Mouse (Mus musculus): Measurements from ENCODE around the gene Smco4.
"Not testable (repeated sequence)": the region's sequence is repeated elsewhere in the genome, so short reads cannot be mapped to it uniquely, and the experiment has no call there.

The Smco4 gene

DNA sequence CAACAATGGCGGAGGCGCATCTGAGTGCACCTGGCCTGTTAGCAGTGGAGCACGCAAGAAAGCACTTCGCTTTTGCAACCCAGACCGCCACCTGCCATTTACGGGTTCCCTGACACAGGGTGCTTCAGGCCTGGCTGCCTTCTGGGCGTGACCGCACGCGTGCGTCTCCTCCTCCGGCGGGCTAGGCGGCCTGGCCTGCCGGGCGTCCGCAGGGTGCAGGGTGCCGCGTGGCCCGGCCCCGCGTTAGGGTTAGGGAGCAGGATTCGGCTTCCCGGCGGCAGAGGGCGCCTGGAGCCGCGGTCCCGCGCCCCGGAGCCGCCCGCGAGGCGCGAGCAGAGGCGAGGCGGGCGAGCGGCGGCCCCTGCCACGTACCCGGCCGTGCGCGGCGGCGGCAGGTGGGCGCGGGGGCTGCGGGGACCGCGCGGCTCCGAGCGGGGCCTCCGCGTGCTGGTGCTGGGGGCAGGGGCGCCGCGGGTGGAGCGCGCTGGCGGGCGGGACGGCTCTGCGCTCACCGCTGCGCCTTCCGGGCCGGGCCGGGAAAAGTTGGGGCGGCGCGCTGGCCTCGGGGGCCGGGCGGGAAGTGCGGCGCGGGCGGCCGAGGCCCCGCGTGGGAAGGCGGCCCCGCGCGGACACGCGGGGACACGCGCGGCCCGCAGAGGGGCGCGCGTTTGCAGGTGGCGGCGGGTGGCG is at the start of gene Smco4:
TSS of gene Smco4 (plus strand) at position 198 of the 690 bp plus-strand sequence.
- DNase-seq (ENCODE audit: low read depth, low spot score), result no peak

DNA sequence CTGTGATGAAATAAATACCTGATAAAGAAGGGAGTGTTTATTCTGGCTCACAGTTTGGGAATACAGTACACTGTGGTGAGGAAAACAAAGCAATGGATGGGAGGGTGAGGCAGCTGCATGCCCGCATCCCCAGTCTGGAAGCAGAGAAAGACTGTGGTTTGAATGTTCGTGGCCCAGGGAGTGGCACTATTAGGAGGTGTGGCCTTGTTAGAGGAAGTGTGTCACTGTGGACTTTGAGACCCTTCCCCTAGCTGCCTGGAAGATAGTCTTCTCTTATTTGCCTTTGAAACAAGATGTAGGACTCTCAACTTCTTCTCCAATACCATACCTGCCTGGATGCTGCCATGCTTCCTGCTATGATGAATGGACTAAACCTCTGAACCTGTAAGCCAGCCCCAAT is 45.8 kb upstream of the Smco4 start:
- no peak for DNase-seq (ENCODE audit: low read depth, low spot score)

DNA sequence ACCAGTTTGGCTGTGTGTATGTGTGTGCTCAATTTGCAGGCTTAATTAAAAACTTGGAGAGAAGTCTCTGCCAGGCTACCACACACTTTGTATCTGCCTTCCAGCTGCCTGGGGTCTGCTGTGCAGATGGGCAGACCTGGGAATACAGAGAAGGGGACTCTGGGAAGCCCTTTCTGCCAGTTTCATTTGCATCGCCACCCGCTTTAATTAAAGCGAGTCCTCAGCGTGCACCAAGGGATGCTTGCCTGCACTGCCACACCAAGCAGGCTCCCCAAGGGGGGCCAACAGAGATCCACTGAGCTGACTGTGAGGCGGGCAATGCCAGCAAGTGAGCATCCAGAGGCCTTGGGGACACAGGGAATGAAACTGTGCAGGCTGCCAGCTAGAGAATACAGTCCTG is 42.3 kb upstream of the Smco4 start:
- DNase-seq (ENCODE audit: low read depth, low spot score), result no peak

DNA sequence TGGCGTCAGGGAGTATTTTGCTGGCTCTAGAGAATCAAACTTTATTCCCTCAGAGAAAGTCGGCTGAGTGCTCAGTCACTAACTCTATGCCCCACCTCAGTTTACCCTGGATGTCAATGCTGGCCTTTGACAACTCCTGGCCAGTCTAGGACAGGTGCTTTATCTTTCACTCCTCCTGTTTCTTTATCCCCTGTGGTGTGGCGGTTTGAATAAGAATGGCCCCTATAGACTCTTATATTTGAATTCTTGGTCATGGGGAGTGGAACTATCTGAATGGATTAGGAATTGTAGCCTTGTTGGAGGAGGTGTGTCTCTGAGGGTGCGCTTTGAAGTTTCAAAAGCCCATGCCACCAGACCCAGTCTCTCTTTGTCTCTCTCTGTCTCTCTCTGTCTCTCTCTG is 21.0 kb upstream of the Smco4 start:
- DNase-seq (ENCODE audit: low read depth, low spot score), result no peak

DNA sequence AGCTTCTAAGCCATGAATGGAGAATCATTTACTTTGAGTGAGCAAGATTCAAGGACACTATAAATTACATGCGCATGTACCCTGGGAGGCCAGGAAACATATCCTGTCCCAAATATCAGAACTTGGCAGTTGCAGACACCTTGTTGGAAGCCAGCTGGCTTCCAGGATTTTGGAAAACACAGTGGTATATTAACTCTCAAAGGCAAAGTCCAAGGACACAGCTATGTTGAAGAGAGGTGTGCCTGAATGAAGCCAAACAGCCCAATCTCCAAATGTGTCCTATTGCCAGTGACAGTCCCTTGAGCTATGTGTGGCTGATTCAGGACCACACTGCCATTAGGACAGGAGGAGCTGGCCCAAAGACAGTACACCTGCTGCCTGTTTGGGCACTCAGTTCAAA is 20.0 kb upstream of the Smco4 start:
- DNase-seq (ENCODE audit: low read depth, low spot score), result no peak

DNA sequence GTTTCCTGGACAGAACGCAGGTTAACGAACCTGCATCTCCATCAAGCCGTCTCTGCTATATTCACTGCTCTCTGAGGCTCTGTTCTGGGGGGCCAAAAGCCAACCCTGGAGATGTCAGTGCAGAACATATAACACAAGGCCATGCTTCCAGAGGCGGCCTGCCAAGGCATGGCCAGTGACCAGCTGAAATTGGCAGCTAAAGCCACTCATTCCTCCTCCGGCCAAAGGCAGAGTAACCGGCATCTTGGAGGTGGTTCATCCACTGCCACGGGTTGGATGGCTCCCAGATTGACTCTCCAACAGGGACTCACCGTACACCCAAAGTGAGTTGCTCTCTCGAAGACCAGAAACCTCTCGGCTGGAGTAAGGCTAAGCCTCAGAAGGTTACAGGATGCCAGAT is 15.7 kb upstream of the Smco4 start:
- DNase-seq (ENCODE audit: low read depth, low spot score), result no peak

DNA sequence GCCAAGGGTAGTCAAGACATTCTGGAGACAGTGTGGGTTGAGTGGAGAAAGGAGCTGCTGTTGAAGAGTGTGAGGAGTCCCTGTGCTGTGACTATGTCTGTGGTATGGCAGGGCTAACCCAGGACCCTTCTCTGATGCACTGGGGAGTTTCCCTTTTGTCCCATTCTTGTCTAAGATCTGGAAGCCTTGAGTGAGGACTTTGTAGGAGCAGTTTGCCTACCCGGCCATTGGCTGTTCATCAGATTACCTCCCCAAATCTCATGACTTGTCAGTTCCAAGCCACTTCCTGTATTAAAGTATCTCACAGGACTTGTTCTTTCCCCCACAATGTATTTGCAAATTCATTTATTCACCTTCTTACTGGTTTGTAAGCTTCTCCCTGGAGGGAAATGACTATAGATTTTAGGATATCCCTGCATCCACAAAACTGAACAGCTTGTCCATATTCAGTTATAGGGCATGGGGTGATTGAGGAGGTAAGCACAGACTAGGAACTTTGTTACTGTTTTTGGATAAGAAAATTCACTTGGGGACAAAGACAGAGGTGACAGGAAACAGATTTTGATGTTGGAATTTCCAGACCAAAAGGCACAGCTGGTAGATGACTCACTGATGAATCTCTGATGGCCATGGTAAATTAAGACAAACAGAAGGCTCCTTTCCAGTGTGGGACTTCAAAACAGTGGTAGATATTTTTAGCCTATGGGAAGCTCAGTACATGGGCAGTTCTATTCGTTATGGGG is 5.4 kb upstream of the Smco4 start:
- no peak for DNase-seq (ENCODE audit: low read depth, low spot score)

DNA sequence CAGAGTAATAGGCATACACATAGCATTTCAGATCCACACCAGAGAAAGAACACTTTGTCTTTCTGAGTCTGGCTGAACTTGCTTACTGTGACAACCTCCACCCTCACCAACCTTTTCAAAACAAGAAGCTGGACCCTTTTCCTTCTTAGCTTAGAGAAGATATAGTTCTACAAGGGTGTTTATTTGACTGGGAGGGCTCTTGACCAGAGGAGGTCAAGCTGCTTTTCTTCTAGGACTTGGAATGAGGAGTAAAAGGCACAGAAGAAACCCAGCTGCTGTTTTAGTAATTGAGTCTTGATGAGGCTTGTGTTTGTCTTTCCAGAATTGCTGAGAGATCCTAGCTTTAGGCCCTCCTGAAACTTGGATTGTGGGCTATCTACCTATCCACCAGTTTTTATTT is 3.9 kb upstream of the Smco4 start:
- no peak for DNase-seq (ENCODE audit: low read depth, low spot score)

DNA sequence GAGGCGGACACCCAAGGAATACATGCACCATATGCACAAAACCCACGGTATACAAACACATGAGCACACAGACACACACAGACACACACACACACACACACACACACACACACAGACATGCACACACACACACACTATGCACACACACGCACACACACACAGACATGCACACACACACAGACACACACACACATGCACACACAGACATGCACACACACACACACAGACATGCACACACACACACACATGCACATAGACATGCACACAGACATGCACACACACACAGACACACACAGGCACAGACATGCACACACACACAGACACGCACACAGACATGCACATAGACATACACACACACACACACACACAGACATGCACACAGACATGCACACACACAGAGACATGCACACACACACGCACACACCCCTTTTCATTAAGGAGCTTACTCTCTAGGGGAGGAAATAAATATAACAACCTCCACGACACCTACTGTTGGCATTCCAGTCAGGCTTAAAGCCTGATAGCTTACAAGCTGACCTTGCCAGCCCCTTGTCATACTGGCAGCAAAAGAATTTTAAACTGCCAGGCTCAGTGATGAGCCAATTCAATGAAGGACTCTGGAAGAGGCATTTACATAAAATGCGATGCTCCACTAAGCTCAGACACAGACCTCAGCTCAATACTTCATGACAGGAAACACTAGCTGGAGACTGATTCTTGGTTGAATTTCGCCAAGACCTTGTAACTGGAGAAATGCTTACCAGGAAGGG is 2.7 kb upstream of the Smco4 start:
- DNase-seq (ENCODE audit: low read depth, low spot score), result no peak

DNA sequence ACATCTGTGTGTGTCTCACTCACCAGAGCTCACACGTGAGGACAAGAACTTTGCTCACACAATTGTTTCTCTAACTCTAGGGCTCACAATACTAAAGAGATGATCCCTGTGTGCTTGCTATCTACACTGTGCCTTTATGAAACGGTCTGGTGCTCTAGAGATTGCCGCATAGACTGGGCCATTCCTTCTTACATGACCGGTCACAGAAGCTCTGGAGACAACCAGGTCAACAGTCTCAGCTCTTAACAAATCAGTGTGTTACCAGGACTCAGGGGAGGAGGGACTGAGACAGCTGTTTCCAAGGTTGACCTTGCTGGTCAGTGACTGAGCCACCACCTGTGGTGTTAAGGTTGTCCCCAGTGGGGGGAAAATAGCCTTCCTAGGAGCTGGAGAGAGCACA is 1.5 kb upstream of the Smco4 start:
- DNase-seq (ENCODE audit: low read depth, low spot score), result no peak

DNA sequence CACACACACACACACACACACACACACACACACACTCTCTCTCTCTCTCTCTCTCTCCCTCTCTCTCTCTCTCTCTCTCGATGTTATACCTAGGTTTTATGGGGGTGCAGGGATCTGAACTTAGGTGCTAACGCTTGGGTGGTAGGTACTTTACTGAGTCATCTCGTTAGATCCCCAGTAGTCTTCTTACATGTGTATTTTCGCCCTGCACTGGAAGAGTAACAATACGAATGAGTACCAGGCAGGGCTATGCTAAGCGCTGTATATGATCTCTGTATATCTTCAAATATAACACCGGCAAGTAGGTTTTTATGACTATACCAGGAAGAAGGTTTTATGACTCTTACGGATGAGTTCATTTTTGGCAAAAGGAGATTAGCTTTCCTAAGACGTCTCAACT is 831 bp upstream of the Smco4 start:
- DNase-seq (ENCODE audit: low read depth, low spot score), result no peak

DNA sequence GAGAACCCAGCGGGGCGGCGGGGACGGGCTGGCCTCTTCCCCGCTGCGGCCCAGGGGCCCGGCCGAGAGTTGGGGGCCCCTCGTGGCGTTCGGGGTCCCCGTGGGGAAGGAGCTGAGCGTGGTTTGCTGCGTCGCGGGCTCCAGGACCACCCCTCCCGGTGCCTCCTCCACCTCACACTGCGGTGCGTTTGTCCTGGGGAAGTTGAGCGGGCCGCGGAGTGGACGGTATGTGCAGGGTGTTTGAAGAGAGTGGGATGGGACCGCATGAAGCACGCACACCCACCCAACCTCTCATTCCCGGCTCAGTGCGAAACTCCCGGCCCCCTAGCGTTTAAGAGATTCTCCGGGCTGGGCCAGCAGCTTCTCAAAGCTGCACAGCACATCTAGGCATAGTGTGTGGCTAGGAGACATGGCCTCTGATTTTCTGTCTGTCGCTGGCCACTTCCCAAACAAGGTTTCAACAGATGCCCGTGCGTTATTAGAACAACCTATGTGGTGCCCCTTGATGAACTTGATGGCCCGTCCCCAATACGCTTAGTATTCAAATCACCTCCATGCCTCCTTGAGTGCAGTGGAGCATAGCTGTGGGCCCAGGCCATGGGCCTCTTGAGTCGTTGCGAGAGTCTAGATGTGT is 810 bp downstream of the Smco4 start:
- DNase-seq (ENCODE audit: low read depth, low spot score), result no peak

DNA sequence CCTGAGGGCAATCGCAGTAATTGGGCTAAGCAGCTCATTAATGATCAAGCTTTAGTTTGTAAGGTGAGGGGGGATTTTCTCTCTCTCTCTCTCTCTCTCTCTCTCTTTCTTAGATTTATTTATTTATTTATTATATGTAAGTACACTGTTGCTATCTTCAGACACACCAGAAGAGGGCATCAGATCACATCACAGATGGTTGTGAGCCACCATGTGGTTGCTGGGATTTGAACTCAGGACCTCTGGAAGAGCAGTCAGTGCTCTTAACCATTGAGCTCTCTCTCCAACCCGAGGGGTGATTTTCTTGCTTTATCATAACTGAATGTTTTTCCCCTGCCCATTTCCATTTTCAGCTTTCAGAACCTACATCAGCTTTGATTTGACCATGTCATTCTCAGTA is 2.0 kb downstream of the Smco4 start:
- not testable (repeated sequence) for DNase-seq (ENCODE audit: low read depth, low spot score)

DNA sequence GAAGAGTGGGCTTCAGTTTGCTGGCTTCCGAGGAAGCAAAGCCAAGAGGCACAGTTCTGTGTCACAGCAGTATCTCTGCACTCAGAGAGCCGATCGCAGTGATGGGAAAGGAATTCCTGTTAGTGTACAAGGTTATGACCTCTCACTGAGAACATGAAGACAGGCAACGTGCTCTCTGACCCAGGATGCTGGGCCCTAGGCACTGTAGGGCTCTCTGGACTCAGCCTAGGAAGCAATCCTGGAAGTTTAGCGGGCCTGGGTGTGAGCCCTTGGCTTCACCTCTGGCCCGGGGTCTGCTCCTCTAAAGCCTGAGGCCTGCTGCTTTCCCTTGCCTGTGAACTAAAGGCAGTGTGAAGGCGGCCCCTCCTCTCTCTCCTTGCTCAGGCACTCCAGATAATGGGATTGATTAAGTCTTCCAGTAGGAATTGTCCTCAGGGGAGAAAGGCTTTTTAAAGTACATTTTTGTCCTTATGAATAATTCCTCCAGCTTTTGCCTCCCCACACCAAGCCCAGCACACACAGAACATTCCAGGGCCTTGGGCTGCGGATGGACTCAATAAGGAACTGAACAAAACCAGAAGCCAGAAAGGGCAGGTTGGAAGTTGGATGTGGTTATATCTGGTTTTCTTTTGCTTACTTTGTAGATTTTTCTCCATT is 2.8 kb downstream of the Smco4 start:
- no peak for DNase-seq (ENCODE audit: low read depth, low spot score)

DNA sequence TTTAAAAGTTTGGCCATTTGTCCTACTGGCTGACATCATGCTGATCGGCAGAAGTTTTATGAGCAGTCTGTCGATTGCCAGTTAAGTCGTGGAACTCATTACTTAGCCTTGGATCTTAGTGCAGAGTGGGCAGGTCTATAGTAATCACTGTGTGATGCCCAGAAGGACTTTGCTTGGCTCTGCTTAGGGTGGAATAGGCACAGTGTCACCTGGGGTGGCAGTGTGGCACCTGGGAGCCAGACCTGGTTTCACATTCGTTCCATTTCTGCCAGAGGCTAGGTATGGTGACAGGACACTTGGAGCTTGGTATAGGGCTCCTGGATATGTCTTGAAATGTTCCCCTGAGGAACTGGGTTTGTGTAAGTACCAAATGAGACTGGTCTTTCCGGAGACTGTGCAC is 6.8 kb downstream of the Smco4 start:
- DNase-seq (ENCODE audit: low read depth, low spot score), result no peak

DNA sequence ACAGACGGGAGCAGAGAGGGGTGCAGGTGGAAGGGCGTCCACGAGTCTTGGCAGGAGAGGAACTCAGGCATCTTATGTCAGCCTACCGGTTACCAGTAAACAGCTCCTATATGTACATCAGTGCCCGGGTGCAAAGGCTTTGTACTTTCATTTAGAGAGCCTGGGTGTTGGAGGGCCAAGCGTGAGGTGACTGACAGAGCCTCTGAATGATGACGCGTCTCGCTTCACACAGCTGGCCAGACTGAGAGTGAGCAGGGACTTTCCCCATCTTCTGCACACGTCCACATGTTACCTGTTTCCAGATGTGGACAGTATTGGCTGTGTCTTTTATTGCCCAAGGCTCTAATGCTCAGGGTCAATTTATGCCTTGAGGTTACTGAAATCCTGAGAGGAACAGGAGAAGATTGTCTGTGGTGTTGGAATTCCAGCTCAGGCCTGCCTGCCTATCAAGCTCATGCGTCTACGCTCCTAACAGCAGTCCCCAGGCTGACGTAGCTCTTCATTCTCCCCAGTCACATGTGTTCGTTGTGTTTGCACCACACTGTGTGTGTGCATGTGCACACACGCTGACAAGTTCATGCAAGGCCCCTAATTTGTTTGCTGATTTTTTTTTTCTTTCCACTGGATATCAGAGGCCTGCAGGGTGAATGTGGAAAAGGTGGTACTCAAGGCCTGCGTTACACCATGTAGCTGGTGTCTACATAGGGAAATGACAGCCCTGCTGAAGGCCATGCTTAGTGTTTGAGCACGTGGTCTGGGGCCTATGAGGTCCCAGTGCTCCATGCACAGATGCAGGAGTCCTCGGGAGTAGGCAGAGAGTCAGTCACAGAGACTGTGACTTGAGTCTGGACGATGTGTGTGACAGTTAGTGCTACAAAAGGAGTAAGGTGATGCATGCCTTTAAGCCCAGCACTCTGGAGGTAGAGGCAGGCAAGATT is 8.4 kb downstream of the Smco4 start:
- no peak for DNase-seq (ENCODE audit: low read depth, low spot score)

DNA sequence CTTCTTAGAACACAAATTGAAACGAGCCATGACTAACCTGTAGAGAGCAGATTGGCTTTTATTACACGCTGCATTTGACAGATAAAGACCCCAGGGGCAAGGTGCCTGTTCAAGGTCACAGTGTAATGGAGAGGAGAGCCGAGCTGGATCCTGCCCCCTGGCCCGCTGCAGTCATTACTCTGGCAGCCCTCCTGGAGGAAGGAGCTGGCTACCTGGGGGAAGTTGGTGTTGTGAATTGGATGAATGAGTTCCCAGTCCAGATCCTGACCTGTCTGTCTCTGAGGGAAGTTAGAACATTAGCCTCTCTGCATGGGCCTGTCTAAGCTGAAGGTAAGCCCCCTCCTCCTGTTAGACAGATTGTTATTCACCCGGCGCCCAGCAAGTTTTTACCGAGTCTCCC is 9.2 kb downstream of the Smco4 start:
- DNase-seq (ENCODE audit: low read depth, low spot score), result no peak

DNA sequence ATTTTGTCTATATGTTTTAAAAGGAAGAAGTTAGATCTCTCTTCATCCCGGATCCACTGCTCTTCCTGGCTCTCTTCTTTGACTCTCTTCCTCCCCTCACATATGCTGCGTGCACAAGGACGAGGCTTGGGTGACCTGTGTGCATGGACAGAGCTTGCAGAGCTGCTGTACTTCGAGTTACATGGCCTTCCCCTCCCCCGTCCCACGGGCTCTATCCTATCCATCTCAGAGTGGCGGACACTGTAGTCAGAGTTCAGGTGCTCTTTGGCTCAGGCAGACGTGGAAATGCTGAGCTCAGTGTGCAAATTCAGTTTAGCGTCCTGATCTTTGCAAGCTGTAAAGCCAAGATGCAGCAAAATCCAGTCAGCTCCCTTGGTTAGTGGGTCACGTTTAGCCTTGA is 10.1 kb downstream of the Smco4 start:
- DNase-seq (ENCODE audit: low read depth, low spot score), result no peak

DNA sequence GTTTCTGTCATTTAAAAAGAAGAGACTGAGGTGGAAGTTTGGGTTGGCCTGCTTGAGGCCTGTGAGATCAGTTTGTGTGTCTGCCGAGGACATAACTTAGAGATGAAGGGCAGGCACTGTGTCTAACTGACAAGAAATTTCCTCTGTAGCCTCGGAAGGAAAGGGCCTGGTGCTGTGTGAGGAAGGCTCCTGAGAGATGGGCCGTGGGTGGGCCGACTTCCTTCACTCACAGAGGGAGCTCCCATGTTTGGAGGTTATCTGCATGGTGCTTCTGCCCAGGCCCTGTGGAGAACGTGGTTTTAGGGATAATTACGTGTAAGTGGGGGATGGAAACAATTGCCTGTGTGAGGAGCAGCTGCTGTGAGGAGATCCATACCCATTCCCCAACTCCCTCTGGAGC is 10.6 kb downstream of the Smco4 start:
- no peak for DNase-seq (ENCODE audit: low read depth, low spot score)

DNA sequence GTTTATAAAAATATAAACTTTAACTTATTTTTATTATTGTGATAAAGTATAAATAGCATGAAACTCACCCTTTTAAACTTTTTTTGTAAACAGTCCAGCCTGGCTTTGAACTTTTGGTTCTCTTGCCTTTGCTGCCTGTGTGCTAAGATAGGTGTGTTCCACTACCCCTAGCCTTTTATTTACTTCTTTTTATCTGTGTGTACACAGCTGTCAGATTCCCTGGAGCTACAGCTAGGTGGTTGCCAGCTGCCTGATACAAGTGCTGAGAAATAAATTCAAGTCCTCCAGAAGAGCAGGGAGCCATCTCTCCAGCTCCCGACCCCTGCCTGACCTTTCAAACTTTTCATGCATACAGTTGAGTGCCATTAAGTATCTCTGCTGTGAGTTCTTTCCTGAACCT is 12.1 kb downstream of the Smco4 start:
- DNase-seq (ENCODE audit: low read depth, low spot score), result no peak

DNA sequence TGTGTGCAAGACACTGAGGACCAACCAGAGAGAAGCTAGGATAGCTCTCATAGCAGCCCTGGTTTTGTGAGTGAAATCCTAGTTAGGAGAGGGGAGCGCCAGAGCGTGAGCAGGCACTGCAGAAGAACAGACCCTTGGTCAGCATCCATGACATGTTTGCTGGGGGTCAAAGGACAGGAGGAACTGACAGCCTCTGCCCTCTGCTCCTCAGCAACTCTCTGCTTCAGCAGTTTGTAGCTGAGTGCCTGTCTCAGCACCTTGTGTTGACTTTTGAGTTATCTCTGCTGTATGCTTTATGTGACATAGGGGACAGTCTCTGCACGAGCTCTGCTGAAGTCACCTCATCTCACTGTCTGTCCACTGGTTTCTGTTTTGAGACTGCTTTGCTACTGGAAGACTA is 13.6 kb downstream of the Smco4 start:
- no peak for DNase-seq (ENCODE audit: low read depth, low spot score)
